Mouse (Mus musculus): ENCODE results near the gene Ptrh1. TPM values are rescaled to one million over a fixed set of nuclear protein-coding genes. Genes with fewer than 3 reads are reported as not detected.

Ptrh1 gene
- polyA plus RNA-seq, 1 experiment from 2014 or later = 4.2 TPM

GRCm38 (mm10) chr2:32823579-32824154, 48.1 kb downstream of the Ptrh1 start:
- WGBS = 59% methylated on average over 8 of the region's 8 CpGs
- H3K4me2 ChIP-seq = no peak overlapping the region
- H3K9ac ChIP-seq (replicated peaks) = peak overlapping the region; percentile 18; the same call in 1 of the 2 replicates
- peaks cover 16% of the 10 kb centered on the region for H3K4me1 ChIP-seq (replicated peaks)
- H3K36me3 ChIP-seq = 0 out of 2 replicates have a peak, but pooled peaks cover 5% of the 10 kb centered on the region
- peak overlapping the region; percentile 1; the same call in 1 of the 2 replicates for H3K27ac ChIP-seq
- no peak overlapping the region for H3K4me3 ChIP-seq (replicated peaks)
- no peak for ATAC-seq (ENCODE audit: insufficient number of reproducible peaks, insufficient read depth, low FRiP score, low TSS enrichment, low read depth)
- H3K27me3 ChIP-seq = no peaks in the 10 kb centered on the region
- H3K9me3 ChIP-seq = no peaks in the 10 kb centered on the region

- Histone ChIP-seq H3K9ac (replicated peaks) (no peak overlapping the region), H3K27me3 (no peaks in the 10 kb centered on the region), H3K27ac (peak overlapping the region; percentile 47; the same call in 1 of the 2 replicates), H3K9me3 (no peaks in the 10 kb centered on the region), H3K4me1 (replicated peaks) (peaks cover 16% of the 10 kb centered on the region), H3K4me2 (no peak overlapping the region), H3K36me3 (0 out of 2 replicates have a peak, but pooled peaks cover 5% of the 10 kb centered on the region), H3K4me3 (replicated peaks) (no peak overlapping the region)
- ATAC-seq (ENCODE audit: insufficient number of reproducible peaks, insufficient read depth, low FRiP score, low TSS enrichment, low read depth) = peak; percentile 61; the same call in 1 of the 2 replicates
- WGBS = 37% methylated on average over 8 of the region's 8 CpGs
These were observed 48.6 kb downstream of the Ptrh1 start for GRCm38 (mm10) chr2:32824181-32824580.

- WGBS = 88% methylated on average over 1 of the region's 1 CpGs
- H3K27ac ChIP-seq = peak overlapping the region; percentile 47; the same call in 1 of the 2 replicates
- no peak overlapping the region for H3K9ac ChIP-seq (replicated peaks)
These were observed 49.2 kb downstream of the Ptrh1 start for GRCm38 (mm10) chr2:32824778-32825177.

GRCm38 (mm10) chr2:32825796-32826195, 50.2 kb downstream of the Ptrh1 start:
- no peaks in the 10 kb centered on the region for H3K9me3 ChIP-seq
- H3K27me3 ChIP-seq = no peaks in the 10 kb centered on the region
- no peak overlapping the region for H3K27ac ChIP-seq
- 85% methylated on average over 6 of the region's 6 CpGs for WGBS
- H3K4me2 ChIP-seq = no peak overlapping the region
- no peak overlapping the region for H3K4me3 ChIP-seq (replicated peaks)
- ATAC-seq (ENCODE audit: insufficient number of reproducible peaks, insufficient read depth, low FRiP score, low TSS enrichment, low read depth) = no peak
- H3K9ac ChIP-seq (replicated peaks) = no peak overlapping the region
- peaks cover 16% of the 10 kb centered on the region for H3K4me1 ChIP-seq (replicated peaks)
- 0 out of 2 replicates have a peak, but pooled peaks cover 5% of the 10 kb centered on the region for H3K36me3 ChIP-seq

More at GRCm38 (mm10) chr2:32824778-32825177, 49.2 kb downstream of the Ptrh1 start:
- H3K9me3 ChIP-seq = no peaks in the 10 kb centered on the region
- H3K4me3 ChIP-seq (replicated peaks) = no peak overlapping the region
- H3K27me3 ChIP-seq = no peaks in the 10 kb centered on the region
- H3K4me1 ChIP-seq (replicated peaks) = peaks cover 16% of the 10 kb centered on the region
- ATAC-seq (ENCODE audit: insufficient number of reproducible peaks, insufficient read depth, low FRiP score, low TSS enrichment, low read depth) = no peak
- H3K36me3 ChIP-seq = 0 out of 2 replicates have a peak, but pooled peaks cover 5% of the 10 kb centered on the region
- H3K4me2 ChIP-seq = no peak overlapping the region

Other genes with a start within 250 kb of the Ptrh1 start
- 12.3 and 16.0 TPM in 2 replicates for gene Fam102a, start 240.5 kb upstream of the Ptrh1 start, polyA plus RNA-seq (2016; fragmentation: Nextera tagmentation; extraction: Ambion mirVana)
- gene Dpm2, start 204.9 kb upstream of the Ptrh1 start, polyA plus RNA-seq (2016; fragmentation: Nextera tagmentation; extraction: Ambion mirVana) = 99.3 and 99.7 TPM in 2 replicates
- 3.9 and 5.4 TPM in 2 replicates for gene Pip5kl1, start 201.0 kb upstream of the Ptrh1 start, polyA plus RNA-seq (2016; fragmentation: Nextera tagmentation; extraction: Ambion mirVana)
- 0.55 TPM in 1 of 2 replicates, not detected in the other for gene 9430097D07Rik, start 200.1 kb upstream of the Ptrh1 start, polyA plus RNA-seq (2016; fragmentation: Nextera tagmentation; extraction: Ambion mirVana)
- gene St6galnac4, start 188.7 kb upstream of the Ptrh1 start, polyA plus RNA-seq (2016; fragmentation: Nextera tagmentation; extraction: Ambion mirVana) = 29.8 and 29.9 TPM in 2 replicates
- 23.4 and 23.7 TPM in 2 replicates for gene St6galnac6, start 176.1 kb upstream of the Ptrh1 start, polyA plus RNA-seq (2016; fragmentation: Nextera tagmentation; extraction: Ambion mirVana)
- 34.3 and 34.4 TPM in 2 replicates for gene Ak1, start 154.0 kb upstream of the Ptrh1 start, polyA plus RNA-seq (2016; fragmentation: Nextera tagmentation; extraction: Ambion mirVana)
- 24.7 and 25.7 TPM in 2 replicates for gene Eng, start 129.2 kb upstream of the Ptrh1 start, polyA plus RNA-seq (2016; fragmentation: Nextera tagmentation; extraction: Ambion mirVana)
- gene Fpgs, start 71.6 kb upstream of the Ptrh1 start, polyA plus RNA-seq (2016; fragmentation: Nextera tagmentation; extraction: Ambion mirVana) = 31.0 and 32.9 TPM in 2 replicates
- 129 and 136 TPM in 2 replicates for gene Cdk9, start 62.7 kb upstream of the Ptrh1 start, polyA plus RNA-seq (2016; fragmentation: Nextera tagmentation; extraction: Ambion mirVana)
- 17.0 and 17.1 TPM in 2 replicates for gene Sh2d3c, start 54.7 kb upstream of the Ptrh1 start, polyA plus RNA-seq (2016; fragmentation: Nextera tagmentation; extraction: Ambion mirVana)
- not detected in 2 replicates for gene 6330409D20Rik, start 34.8 kb upstream of the Ptrh1 start, polyA plus RNA-seq (2016; fragmentation: Nextera tagmentation; extraction: Ambion mirVana)
- gene Tor2a, start 18.6 kb upstream of the Ptrh1 start, polyA plus RNA-seq (2016; fragmentation: Nextera tagmentation; extraction: Ambion mirVana) = 58.8 and 62.7 TPM in 2 replicates
- gene Ttc16, start 153 bp upstream of the Ptrh1 start, polyA plus RNA-seq (2016; fragmentation: Nextera tagmentation; extraction: Ambion mirVana) = 0.28 and 0.35 TPM in 2 replicates
- gene Cfap157, start 8.6 kb downstream of the Ptrh1 start, polyA plus RNA-seq (2016; fragmentation: Nextera tagmentation; extraction: Ambion mirVana) = 0.35 and 1.2 TPM in 2 replicates
- gene Stxbp1, start 71.5 kb downstream of the Ptrh1 start, polyA plus RNA-seq (2016; fragmentation: Nextera tagmentation; extraction: Ambion mirVana) = 18.8 and 20.0 TPM in 2 replicates
- 48.0 and 48.1 TPM in 2 replicates for gene Fam129b, start 100.3 kb downstream of the Ptrh1 start, polyA plus RNA-seq (2016; fragmentation: Nextera tagmentation; extraction: Ambion mirVana)
- gene Rpl12, start 185.8 kb downstream of the Ptrh1 start, polyA plus RNA-seq (2016; fragmentation: Nextera tagmentation; extraction: Ambion mirVana) = 184 and 185 TPM in 2 replicates
- 10.4 and 11.8 TPM in 2 replicates for gene Lrsam1, start 185.8 kb downstream of the Ptrh1 start, polyA plus RNA-seq (2016; fragmentation: Nextera tagmentation; extraction: Ambion mirVana)
- 25.4 and 25.7 TPM in 2 replicates for gene Slc2a8, start 206.3 kb downstream of the Ptrh1 start, polyA plus RNA-seq (2016; fragmentation: Nextera tagmentation; extraction: Ambion mirVana)

Data from limb, embryonic 12.5 days (tissue).